Mouse (Mus musculus) liver, adult 2 months (tissue): ENCODE results near the gene Naaa.

Experiments
- CTCF ChIP-seq: fragments of 200-500 bp; IDR thresholded peaks from 2 replicates; pipeline ENCODE4 v1.5.1; 2011; ENCODE audit warnings: low read depth, low read length, control low read depth
- POLR2A ChIP-seq: fragments of 200-500 bp; IDR thresholded peaks from 2 replicates; pipeline ENCODE4 v1.6.1; 2011; ENCODE audit warnings: low read length, control low read depth; ENCODE audit not compliant: insufficient read depth; ENCODE audit errors: extremely low read depth

DNA sequence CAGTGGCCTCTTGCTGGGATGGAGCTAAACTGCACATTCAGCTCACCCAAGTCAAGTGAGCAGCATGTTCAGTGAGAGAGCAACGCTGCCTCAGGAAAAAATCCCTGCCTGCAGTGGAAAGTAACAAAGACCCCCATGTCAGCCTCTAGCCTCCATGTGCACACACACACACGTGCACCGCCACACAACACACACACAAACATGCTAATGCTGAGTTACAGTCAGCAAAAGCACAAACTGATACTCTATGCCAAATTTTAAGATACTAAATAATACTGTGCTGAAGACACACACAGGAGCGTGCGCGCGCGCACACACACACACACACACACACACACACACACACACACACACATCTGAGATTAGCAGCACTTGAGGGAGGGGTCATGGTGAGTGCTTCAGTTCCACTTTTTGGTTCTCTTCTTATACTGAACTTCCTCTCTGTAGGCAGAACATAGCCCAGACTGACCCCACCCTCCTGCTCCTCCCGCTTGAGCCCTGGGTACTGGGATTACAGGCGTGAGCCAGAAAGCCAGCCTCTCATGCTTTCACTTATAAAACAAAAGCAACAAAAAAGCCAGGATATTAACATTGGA is 1.1 kb upstream of the Naaa start:
- TF ChIP-seq CTCF: no peak
- no peak for TF ChIP-seq POLR2A
